Mouse (Mus musculus) spleen, embryonic (tissue): ENCODE data around the gene Tbc1d2.

Experiments used
- CTCF ChIA-PET: fragments of 350-600 bp; sonication (Branson Sonifier 250); formaldehyde crosslinking; loops from one replicate; lab custom pipeline; 2022; lab: Charles Lee

Gene Tbc1d2

GRCm38 (mm10) chr4:46650086-46650753 is at the start of gene Tbc1d2:
Gene Tbc1d2, minus strand, starts transcription at chr4:46650209.
- CTCF ChIA-PET = interaction anchor here (0.6 kb wide), 1 partner anchor 1201 kb away, joined by 16 read pairs; no protein-coding TSS in a partner anchor

DNA sequence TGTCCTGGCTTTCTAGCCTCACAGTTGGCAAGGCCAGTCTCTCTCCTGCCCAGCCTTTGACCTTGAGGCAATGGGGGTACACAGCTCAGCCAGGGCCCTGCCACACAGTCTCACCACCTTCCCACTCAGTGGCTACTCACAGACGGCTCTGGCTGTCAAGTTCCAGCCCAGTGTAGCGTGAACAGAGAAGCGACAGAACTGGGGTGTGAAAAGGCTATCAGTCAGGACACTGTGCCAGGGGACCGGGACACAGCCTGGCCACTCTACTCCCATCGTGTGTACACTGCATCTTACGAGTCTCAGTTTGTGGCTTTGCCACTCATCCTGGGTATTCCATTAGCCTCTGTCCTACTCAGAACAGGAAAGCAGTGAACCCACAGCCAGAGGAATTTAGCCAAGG is 46.5 kb upstream of the Tbc1d2 start:
- CTCF ChIA-PET = no interaction called here

GRCm38 (mm10) chr4:46690565-46690964 is 40.6 kb upstream of the Tbc1d2 start:
- CTCF ChIA-PET = interaction anchor here (0.6 kb wide), 1 partner anchor 385 kb away, joined by 7 read pairs; no protein-coding TSS in a partner anchor

DNA sequence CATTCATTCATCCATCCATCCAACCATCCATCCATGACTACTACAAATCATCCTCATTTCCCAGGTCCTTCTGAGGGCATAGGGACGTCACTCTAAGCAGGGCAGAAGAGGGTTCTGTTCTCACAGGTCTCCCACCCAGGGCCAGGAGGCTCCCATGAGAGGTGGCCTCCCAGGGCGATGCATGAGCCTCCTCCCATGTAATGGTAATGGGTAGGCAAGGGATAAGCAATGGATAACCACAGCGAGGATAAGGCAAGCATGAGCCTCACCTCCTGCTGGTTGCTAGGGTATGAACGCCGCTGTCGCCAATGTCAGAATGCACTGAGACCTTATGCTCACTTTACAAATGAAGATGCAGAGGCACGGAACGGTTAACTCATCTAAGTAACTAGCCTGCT is 40.0 kb upstream of the Tbc1d2 start:
- CTCF ChIA-PET = interaction anchor here (0.6 to 1.5 kb wide), 3 partner anchors 10 to 384 kb away, joined by 6 to 9 read pairs (median 7); no protein-coding TSS in a partner anchor

GRCm38 (mm10) chr4:46689397-46690022 is 39.5 kb upstream of the Tbc1d2 start:
- CTCF ChIA-PET = interaction anchor here (0.7 to 1.5 kb wide), 2 partner anchors 10 to 348 kb away, joined by 6 to 9 read pairs; no protein-coding TSS in a partner anchor

GRCm38 (mm10) chr4:46688213-46688832 is 38.3 kb upstream of the Tbc1d2 start:
- CTCF ChIA-PET = interaction anchor here (0.5 to 1.5 kb wide), 4 partner anchors 66 to 1877 kb away, joined by 3 to 9 read pairs (median 3); no protein-coding TSS in a partner anchor

DNA sequence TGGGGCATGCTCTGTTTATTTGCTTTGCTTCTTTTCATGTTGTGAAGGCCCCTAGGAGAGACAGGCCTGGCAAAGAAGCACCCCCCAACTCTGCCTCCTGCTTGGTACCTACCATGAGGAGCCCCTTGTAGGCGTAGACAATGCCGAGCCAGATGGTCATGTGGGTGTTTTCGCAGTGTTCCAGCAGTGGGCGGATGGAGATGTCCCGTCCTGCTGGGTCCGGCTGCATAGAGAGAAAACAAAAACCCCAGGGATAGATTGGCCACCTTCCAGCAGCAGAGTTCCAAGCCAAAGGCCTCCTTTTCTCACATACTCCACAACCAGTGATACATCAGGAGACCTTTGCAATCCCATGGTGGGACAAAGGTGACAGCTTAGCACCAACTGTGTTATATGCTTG is 34.2 kb upstream of the Tbc1d2 start:
- CTCF ChIA-PET = no interaction called here

GRCm38 (mm10) chr4:46676646-46677045 is 26.6 kb upstream of the Tbc1d2 start:
- CTCF ChIA-PET = no interaction called here

DNA sequence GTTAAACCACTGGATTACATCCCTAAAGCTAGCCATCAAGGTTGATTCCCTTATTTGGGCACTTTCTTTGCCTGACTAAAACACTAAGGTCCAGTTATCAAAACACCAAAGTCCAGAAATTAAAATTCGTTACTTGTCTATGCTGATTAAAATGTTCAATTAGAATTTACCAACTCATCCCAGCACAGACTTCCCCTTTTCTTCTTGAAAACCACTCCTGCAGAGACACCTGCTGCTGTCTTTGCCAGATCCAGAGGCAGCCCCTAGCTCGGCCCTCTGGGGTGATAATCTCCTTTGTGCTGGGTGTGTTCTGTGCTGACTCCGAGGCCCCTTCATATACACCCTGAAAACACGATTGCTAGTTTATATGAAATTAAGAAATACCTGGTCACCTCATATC is 26.0 kb upstream of the Tbc1d2 start:
- CTCF ChIA-PET = no interaction called here

DNA sequence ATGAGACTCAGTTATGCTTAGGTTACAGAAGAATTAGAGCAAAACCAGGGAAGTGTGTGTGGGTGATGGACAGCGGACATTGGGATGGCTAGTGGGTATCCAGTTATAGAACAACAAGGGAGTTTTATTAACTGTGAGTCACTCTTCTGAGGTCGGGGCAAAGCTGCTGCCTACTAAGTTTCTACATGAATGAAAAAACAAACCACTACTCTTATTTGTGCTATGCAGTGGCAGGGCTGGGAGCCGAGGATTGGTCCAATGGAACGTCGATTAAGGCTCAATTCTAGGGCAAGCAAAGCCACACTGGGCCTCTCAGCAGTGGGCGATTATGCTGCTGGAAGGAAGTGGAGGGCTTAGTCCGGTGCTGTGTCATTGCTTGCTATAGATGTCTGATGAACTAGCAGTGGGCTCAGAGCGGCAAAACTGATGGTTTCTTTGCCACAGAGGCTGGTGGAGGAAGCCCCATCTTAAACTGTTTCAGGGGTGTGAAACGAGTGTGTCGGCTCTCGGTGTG is 25.3 kb upstream of the Tbc1d2 start:
- CTCF ChIA-PET = no interaction called here

DNA sequence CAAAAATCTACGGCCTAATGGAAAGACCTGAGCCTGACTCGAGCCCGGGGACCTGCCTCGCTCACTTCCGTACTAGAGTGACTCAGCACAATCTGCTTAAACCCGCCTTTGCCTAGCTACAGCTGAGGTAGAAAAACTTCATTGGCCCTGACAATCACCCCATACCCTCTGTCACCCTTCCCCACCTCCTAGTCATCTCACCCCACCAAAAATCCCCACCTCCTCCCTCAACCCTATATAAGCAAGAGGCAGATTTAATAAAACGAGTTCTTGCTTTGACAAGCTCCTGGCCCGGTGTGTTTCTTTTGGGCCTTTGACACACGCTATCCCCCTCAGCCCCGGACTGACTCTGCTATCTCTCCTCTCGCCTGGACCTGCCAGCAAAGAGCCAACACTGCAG is 18.6 kb upstream of the Tbc1d2 start:
- CTCF ChIA-PET = no interaction called here

DNA sequence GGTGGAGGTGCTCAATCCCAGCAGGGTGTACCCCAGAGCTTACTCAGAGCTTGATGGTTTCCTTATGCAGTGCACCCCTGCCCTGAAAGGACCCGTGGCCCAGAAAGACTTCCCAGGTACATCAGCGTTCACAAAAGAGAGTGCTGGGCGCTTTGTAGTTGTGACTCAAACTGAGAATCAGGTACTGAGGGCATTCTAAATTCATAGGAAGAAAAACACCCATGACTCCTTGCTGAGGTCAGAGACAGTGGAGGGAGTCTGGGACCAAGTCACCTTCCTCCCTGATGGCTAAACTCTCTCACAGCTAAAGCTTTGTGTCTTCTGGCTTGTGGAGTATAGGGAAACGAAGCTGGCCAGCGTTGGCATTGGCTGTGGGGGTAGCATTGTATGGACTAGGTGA is 16.4 kb upstream of the Tbc1d2 start:
- CTCF ChIA-PET = no interaction called here

GRCm38 (mm10) chr4:46665371-46665774 is 15.4 kb upstream of the Tbc1d2 start:
- CTCF ChIA-PET = no interaction called here

GRCm38 (mm10) chr4:46664123-46665009 is 14.4 kb upstream of the Tbc1d2 start:
- CTCF ChIA-PET = interaction anchor here (0.6 kb wide), 1 partner anchor 130 kb away, joined by 4 read pairs; no protein-coding TSS in a partner anchor

GRCm38 (mm10) chr4:46661433-46661832 is 11.4 kb upstream of the Tbc1d2 start:
- CTCF ChIA-PET = no interaction called here

DNA sequence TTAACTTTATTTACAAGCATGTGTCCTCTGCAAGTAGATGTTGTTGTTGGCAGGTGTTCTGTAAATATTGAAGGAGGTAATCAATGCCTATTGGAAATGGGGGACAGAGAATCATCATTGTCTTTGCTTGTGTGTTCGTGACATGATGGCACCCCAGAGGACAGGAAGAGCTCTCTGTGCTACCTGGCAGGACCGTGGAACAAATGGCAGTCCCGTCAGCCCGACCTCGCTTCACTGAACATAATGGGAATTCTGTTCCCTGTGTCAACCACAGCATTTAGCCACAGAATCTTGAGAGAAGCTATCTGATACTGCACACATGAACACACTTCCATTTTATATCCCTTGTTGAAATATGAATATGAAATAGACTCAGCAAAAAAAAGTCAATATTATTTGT is 8.9 kb upstream of the Tbc1d2 start:
- CTCF ChIA-PET = no interaction called here

DNA sequence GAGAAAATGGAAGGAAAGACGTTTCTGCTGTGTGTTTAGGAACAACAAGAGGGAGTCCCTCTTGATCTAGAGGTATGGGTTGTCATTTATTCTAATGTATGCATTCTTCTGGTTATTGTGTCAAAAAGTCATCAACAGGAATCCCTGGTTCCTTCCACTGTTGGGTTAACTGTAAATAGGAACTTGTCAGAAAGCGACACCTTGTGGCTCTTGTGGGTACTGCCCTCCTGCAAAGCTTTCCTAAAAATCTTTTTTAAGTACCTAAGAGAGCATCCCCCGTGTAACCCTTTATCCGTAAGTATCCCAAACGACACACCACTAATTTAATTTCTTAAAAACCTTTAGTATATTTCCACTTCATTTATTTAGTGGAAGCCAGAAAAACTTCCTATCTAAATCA is 7.1 kb upstream of the Tbc1d2 start:
- CTCF ChIA-PET = interaction anchor here (0.6 to 1.6 kb wide), 7 partner anchors 10 to 326 kb away, joined by 3 to 6 read pairs (median 3); partner anchors contain the start of gene Coro2a

DNA sequence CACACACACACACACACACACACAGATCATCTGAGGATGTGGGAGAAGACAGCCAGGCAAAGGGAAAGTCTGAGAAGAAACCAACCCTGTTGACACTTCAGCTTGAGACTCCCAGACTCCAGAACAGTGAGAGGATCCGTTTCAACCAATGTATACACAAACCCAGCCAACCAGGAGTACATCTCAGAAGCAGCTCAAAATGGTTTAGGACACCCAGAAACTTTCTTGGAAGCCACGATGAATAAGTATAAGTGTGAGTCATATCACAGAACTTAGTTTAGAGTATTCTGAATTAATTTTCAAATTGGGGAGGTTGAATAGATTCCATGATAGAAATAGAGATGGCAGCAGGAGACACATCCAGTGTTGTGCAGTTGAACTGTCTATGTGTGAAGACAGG is 5.9 kb upstream of the Tbc1d2 start:
- CTCF ChIA-PET = interaction anchor here (0.5 to 0.8 kb wide), 3 partner anchors 45 to 327 kb away, joined by 3 to 7 read pairs (median 3); no protein-coding TSS in a partner anchor

- CTCF ChIA-PET = interaction anchor here (0.7 to 0.8 kb wide), 2 partner anchors 44 to 276 kb away, joined by 3 read pairs; no protein-coding TSS in a partner anchor
Observed at GRCm38 (mm10) chr4:46655298-46655697, 5.3 kb upstream of the Tbc1d2 start.

- CTCF ChIA-PET = interaction anchor here (0.6 kb wide), 1 partner anchor 402 kb away, joined by 3 read pairs; no protein-coding TSS in a partner anchor
Observed at GRCm38 (mm10) chr4:46649161-46649560, 848 bp downstream of the Tbc1d2 start.

- CTCF ChIA-PET = no interaction called here
Observed at GRCm38 (mm10) chr4:46643676-46644112, 6.3 kb downstream of the Tbc1d2 start.
